Mouse (Mus musculus) E14TG2a.4 (cell line): ENCODE measurements around the gene Gmeb1.

Experiments
- CTCF ChIP-seq: conservative IDR thresholded peaks from 2 replicates; pipeline ENCODE4 v1.5.1; 2014; ENCODE audit warnings: low read length
- POU5F1 ChIP-seq: IDR thresholded peaks from 2 replicates; pipeline ENCODE4 v1.6.1; 2014; ENCODE audit warnings: low read length, borderline replicate concordance

- no peak for TF ChIP-seq CTCF
- no peak for TF ChIP-seq POU5F1
Observed at GRCm38 (mm10) chr4:132263313-132263712, 1.9 kb upstream of the Gmeb1 start.
